Mouse (Mus musculus): ENCODE data around the gene Ccdc66. TPM values are rescaled to one million over a fixed set of nuclear protein-coding genes. Genes with fewer than 3 reads are reported as not detected.
A peak's percentile ranks its signal among the peaks of the same experiment; 100 is the strongest.

Ccdc66 gene
- 11.3 and 14.4 TPM in 2 replicates for total RNA-seq (2014; fragmentation: Nextera tagmentation)
- total RNA-seq (2017), result 13.8 and 23.1 TPM in 2 replicates

DNA sequence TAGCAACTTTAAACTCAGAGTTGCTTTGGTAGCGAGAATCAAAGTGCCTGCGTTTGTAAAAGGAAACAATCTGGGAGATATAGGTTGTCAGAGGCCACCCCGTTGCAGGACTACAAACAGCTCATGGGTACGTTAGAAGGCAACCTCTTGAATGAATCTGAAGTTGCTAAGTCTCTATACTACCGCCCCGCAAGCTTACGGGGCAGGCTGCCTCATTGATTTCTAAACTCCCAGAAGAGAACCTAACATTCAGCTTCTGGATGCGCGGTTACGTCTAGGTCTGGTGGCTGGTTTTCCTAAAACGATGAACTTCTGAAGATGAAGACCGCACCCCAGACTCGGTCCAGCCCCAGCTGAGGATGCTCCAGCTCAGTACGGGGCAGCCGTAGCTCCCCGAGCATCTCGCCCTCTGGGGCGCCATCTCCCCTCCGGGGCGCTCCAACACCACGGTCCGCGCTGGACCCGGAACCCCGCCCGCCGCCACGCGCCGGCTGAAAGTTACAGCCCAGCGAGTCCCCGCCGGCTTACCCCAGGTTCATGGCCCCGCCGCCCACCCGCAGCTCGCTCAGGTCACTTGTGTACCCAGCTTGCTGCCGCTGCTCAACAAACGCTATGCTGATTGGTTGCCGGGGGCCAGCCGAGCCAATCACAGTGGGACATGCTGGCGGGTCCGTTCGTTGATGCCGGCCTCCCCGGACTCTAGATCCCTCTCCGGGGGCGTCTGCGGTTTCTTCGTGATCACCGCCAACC lies at the start of gene Ccdc66:
Gene Ccdc66, minus strand, starts transcription at position 567 of the 750 bp plus-strand sequence.
- peak; percentile 97 for ATAC-seq (replicated peaks; ENCODE audit: low FRiP score, low TSS enrichment, poor library complexity, severe bottlenecking)

GRCm38 (mm10) chr14:27543838-27544426 lies 35.7 kb upstream of the Ccdc66 start:
- no peak for ATAC-seq (replicated peaks; ENCODE audit: low FRiP score, low TSS enrichment, poor library complexity, severe bottlenecking)

DNA sequence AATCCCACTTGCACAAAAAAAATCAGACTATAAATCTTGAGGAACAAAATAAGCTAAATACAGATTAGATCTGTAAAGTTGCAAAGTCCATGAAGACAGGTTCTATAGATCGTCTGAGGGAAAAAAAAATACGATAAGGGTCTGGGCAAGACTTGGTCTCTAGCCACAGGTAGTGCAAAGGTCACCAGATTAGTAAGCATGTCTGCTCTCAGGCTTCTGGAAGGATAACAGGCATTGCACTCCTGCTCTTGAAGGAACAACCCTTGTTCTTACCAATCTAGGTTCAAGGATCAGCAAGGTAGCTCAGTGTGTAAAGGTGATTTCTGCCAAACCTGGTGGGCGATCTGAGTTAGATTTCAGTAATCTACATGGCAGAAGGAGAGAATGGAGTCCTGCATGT lies 28.2 kb upstream of the Ccdc66 start:
- no peak for ATAC-seq (replicated peaks; ENCODE audit: low FRiP score, low TSS enrichment, poor library complexity, severe bottlenecking)

- ATAC-seq (replicated peaks; ENCODE audit: low FRiP score, low TSS enrichment, poor library complexity, severe bottlenecking), result no peak
Observed at GRCm38 (mm10) chr14:27524541-27524940, 16.3 kb upstream of the Ccdc66 start.

GRCm38 (mm10) chr14:27508644-27509301 lies 513 bp upstream of the Ccdc66 start:
- peak; percentile 18; the same call in 1 of the 2 replicates for ATAC-seq (replicated peaks; ENCODE audit: low FRiP score, low TSS enrichment, poor library complexity, severe bottlenecking)

- no peak for ATAC-seq (replicated peaks; ENCODE audit: low FRiP score, low TSS enrichment, poor library complexity, severe bottlenecking)
Observed at GRCm38 (mm10) chr14:27501096-27501495, 7.2 kb downstream of the Ccdc66 start.

DNA sequence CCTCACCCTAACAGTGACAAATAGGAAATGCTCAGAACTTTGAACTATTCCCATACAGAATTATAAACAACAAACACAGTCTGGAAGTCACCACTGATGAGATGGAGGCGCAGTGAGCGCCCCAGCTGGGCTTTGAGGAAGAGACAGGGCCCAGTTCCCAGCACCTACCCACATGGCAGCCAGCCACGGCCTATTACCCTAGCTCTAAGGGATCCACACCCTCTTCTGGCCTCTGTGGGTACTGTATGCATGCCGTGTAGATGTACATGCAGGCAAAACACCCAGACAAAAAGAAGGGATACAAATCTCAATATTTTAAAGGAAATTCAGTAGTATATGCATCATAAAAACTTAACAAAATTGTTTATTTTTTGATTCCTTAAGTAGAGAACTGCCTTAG lies 14.7 kb downstream of the Ccdc66 start:
- 0 out of 2 replicates have a peak, but pooled peaks have one; percentile 57 for ATAC-seq (replicated peaks; ENCODE audit: low FRiP score, low TSS enrichment, poor library complexity, severe bottlenecking)

DNA sequence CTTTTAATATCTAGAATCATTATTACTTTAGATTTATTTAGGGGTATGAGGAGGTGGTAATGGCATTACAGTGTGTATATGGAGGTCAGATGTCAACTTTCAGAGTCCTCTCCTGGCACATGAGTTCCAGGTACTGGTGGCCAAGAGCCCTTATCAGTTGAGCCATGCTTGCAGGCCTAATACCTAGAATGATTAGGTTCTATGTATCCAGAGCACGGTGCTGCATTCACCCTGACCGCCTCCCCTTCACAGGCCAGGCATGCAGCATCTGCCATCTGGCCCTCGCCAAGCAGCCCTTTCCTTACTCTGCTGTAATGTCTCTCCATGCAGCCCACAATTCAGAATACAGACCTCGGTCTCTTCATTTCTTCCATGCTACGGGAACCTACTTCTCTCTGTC lies 16.9 kb downstream of the Ccdc66 start:
- 0 out of 2 replicates have a peak, but pooled peaks have one; percentile 26 for ATAC-seq (replicated peaks; ENCODE audit: low FRiP score, low TSS enrichment, poor library complexity, severe bottlenecking)

DNA sequence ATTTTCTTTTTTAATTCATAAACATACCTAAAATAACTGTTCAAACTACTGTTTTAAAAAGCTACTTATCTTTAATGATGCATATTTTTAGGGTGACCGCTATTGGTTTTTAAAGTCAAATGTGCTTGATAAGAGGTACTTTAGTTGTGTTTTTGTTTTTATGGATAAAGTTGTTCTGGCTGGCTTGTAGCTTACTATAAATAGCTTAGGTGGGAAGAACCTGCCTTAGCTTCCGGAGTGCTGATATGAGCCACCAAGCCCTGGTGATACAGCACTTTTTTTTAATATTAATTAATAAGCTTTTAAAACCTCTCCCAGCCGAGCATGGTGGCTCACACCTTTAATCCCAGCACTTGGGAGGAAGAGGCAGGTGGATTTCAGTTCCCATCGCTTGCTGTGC lies 61.3 kb downstream of the Ccdc66 start:
- ATAC-seq (replicated peaks; ENCODE audit: low FRiP score, low TSS enrichment, poor library complexity, severe bottlenecking), result no peak

DNA sequence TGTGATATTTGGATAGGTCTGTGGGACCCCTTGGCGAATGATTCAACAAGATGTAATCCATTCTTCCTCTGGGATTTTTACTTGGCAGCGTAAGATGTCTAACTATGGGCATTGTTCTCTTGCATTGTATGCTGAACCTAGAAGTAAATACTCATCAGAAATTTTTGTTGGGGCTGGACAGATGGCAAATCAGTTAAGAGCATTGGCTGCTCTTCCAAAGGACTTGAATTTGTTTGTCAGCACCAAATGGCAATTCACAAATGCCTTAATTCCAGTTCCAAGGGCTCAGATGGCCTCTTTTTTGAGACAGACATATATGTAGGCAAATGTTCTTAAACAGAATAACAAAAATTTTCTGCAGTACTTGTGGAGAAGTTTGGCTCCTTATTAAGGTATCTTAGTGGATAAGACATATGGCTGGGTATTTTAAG lies 63.4 kb downstream of the Ccdc66 start:
- no peak for ATAC-seq (replicated peaks; ENCODE audit: low FRiP score, low TSS enrichment, poor library complexity, severe bottlenecking)

- no peak for ATAC-seq (replicated peaks; ENCODE audit: low FRiP score, low TSS enrichment, poor library complexity, severe bottlenecking)
Observed at GRCm38 (mm10) chr14:27440921-27441320, 67.3 kb downstream of the Ccdc66 start.

- ATAC-seq (replicated peaks; ENCODE audit: low FRiP score, low TSS enrichment, poor library complexity, severe bottlenecking), result no peak
Observed at GRCm38 (mm10) chr14:27436826-27437225, 71.4 kb downstream of the Ccdc66 start.

DNA sequence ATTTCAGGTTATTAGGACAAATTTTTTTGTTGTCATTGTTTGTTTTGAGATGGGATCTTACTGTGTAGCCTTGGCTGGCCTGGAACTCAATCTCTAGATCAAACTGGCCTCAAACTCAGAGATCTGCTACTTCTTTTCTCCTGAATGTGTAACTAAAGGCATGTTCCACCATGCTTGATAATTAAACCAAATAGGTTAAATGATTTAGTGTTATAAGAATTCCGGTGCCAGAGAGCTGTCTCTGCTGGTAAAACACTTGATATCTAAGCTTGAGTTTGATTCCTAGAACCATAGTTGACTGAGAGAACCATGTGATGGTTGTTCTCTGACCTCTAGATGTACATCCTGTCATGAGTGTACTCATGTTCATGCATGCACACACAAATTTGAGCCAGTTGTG lies 72.1 kb downstream of the Ccdc66 start:
- no peak for ATAC-seq (replicated peaks; ENCODE audit: low FRiP score, low TSS enrichment, poor library complexity, severe bottlenecking)

GRCm38 (mm10) chr14:27432064-27432463 lies 76.2 kb downstream of the Ccdc66 start:
- ATAC-seq (replicated peaks; ENCODE audit: low FRiP score, low TSS enrichment, poor library complexity, severe bottlenecking), result no peak

Other genes with a start within 250 kb of the Ccdc66 start
- gene Fam208a, start 79.6 kb downstream of the Ccdc66 start, total RNA-seq (2014; fragmentation: Nextera tagmentation), result 32.6 and 35.8 TPM in 2 replicates
- 29.9 and 35.3 TPM in 2 replicates for gene Fam208a, start 79.6 kb downstream of the Ccdc66 start, total RNA-seq (2017)
- not detected in 2 replicates for gene Erc2, start 114.0 kb upstream of the Ccdc66 start, total RNA-seq (2014; fragmentation: Nextera tagmentation)
- gene Erc2, start 114.0 kb upstream of the Ccdc66 start, total RNA-seq (2017), result not detected in 2 replicates